Mouse (Mus musculus): ENCODE data around the gene Adipor1. TPM values are rescaled to one million over a fixed set of nuclear protein-coding genes. Genes with fewer than 3 reads are reported as not detected.
"Not testable (repeated sequence)": the region's sequence is repeated elsewhere in the genome, so short reads cannot be mapped to it uniquely, and the experiment has no call there.

Gene Adipor1
- polyA plus RNA-seq, 1 experiment from 2014 or later = 87.4 TPM

- Histone ChIP-seq H3K4me2 (ENCODE audit: low read depth, low read length) (no peak overlapping the region), H3K27ac (ENCODE audit: low read depth, low read length) (no peak overlapping the region), H3K36me3 (ENCODE audit: control insufficient read depth, insufficient read depth, low read length) (no peaks in the 10 kb centered on the region), H3K9ac (replicated peaks; ENCODE audit: low read depth, low read length) (no peak overlapping the region), H3K4me1 (ENCODE audit: control insufficient read depth, insufficient read depth, low read length) (no peaks in the 10 kb centered on the region), H3K4me3 (ENCODE audit: low read depth, low read length) (no peak overlapping the region), H3K27me3 (ENCODE audit: control insufficient read depth, insufficient read depth, low read length) (no peaks in the 10 kb centered on the region), H3K9me3 (ENCODE audit: control insufficient read depth, low read length) (no peaks in the 10 kb centered on the region)
- no peak for ATAC-seq (ENCODE audit: low read depth)
- WGBS = 96% methylated on average over 6 of the region's 6 CpGs
Measured at GRCm38 (mm10) chr1:134440437-134440836, 25.3 kb downstream of the Adipor1 start.

GRCm38 (mm10) chr1:134441737-134442136 lies 26.6 kb downstream of the Adipor1 start:
- WGBS = 92% methylated on average over 6 of the region's 10 CpGs
- H3K4me2 ChIP-seq (ENCODE audit: low read depth, low read length); H3K4me1 ChIP-seq (ENCODE audit: control insufficient read depth, insufficient read depth, low read length); H3K36me3 ChIP-seq (ENCODE audit: control insufficient read depth, insufficient read depth, low read length); H3K27ac ChIP-seq (ENCODE audit: low read depth, low read length); H3K27me3 ChIP-seq (ENCODE audit: control insufficient read depth, insufficient read depth, low read length); H3K9ac ChIP-seq (replicated peaks; ENCODE audit: low read depth, low read length); H3K4me3 ChIP-seq (ENCODE audit: low read depth, low read length); ATAC-seq (ENCODE audit: low read depth); H3K9me3 ChIP-seq (ENCODE audit: control insufficient read depth, low read length): not testable (repeated sequence)

GRCm38 (mm10) chr1:134442394-134442793 lies 27.2 kb downstream of the Adipor1 start:
- H3K4me3 ChIP-seq (ENCODE audit: low read depth, low read length) = no peak overlapping the region
- 96% methylated on average over 3 of the region's 3 CpGs for WGBS
- ATAC-seq (ENCODE audit: low read depth) = no peak

GRCm38 (mm10) chr1:134443288-134443687 lies 28.1 kb downstream of the Adipor1 start:
- H3K4me2 ChIP-seq (ENCODE audit: low read depth, low read length); H3K27ac ChIP-seq (ENCODE audit: low read depth, low read length); H3K27me3 ChIP-seq (ENCODE audit: control insufficient read depth, insufficient read depth, low read length); H3K9ac ChIP-seq (replicated peaks; ENCODE audit: low read depth, low read length); H3K36me3 ChIP-seq (ENCODE audit: control insufficient read depth, insufficient read depth, low read length); H3K4me1 ChIP-seq (ENCODE audit: control insufficient read depth, insufficient read depth, low read length); ATAC-seq (ENCODE audit: low read depth); H3K4me3 ChIP-seq (ENCODE audit: low read depth, low read length); H3K9me3 ChIP-seq (ENCODE audit: control insufficient read depth, low read length): not testable (repeated sequence)
- WGBS = 81% methylated on average over 1 of the region's 1 CpGs

More at GRCm38 (mm10) chr1:134442394-134442793, 27.2 kb downstream of the Adipor1 start:
- no peaks in the 10 kb centered on the region for H3K4me1 ChIP-seq (ENCODE audit: control insufficient read depth, insufficient read depth, low read length)
- no peak overlapping the region for H3K9ac ChIP-seq (replicated peaks; ENCODE audit: low read depth, low read length)
- H3K27ac ChIP-seq (ENCODE audit: low read depth, low read length) = no peak overlapping the region
- H3K4me2 ChIP-seq (ENCODE audit: low read depth, low read length) = no peak overlapping the region
- no peaks in the 10 kb centered on the region for H3K36me3 ChIP-seq (ENCODE audit: control insufficient read depth, insufficient read depth, low read length)
- H3K9me3 ChIP-seq (ENCODE audit: control insufficient read depth, low read length) = no peaks in the 10 kb centered on the region
- no peaks in the 10 kb centered on the region for H3K27me3 ChIP-seq (ENCODE audit: control insufficient read depth, insufficient read depth, low read length)

- no peaks in the 10 kb centered on the region for H3K27me3 ChIP-seq (ENCODE audit: control insufficient read depth, insufficient read depth, low read length)
- WGBS = 96% methylated on average over 2 of the region's 2 CpGs
- H3K4me3 ChIP-seq (ENCODE audit: low read depth, low read length) = no peak overlapping the region
- H3K27ac ChIP-seq (ENCODE audit: low read depth, low read length) = no peak overlapping the region
- H3K9ac ChIP-seq (replicated peaks; ENCODE audit: low read depth, low read length) = no peak overlapping the region
- H3K9me3 ChIP-seq (ENCODE audit: control insufficient read depth, low read length) = no peaks in the 10 kb centered on the region
- H3K4me2 ChIP-seq (ENCODE audit: low read depth, low read length) = no peak overlapping the region
- no peaks in the 10 kb centered on the region for H3K36me3 ChIP-seq (ENCODE audit: control insufficient read depth, insufficient read depth, low read length)
- ATAC-seq (ENCODE audit: low read depth) = no peak
- H3K4me1 ChIP-seq (ENCODE audit: control insufficient read depth, insufficient read depth, low read length) = no peaks in the 10 kb centered on the region
Measured at GRCm38 (mm10) chr1:134445418-134445817, 30.2 kb downstream of the Adipor1 start.

GRCm38 (mm10) chr1:134448537-134448936 lies 33.4 kb downstream of the Adipor1 start:
- H3K36me3 ChIP-seq (ENCODE audit: control insufficient read depth, insufficient read depth, low read length); H3K27ac ChIP-seq (ENCODE audit: low read depth, low read length); H3K4me3 ChIP-seq (ENCODE audit: low read depth, low read length); H3K9ac ChIP-seq (replicated peaks; ENCODE audit: low read depth, low read length); H3K4me1 ChIP-seq (ENCODE audit: control insufficient read depth, insufficient read depth, low read length); H3K9me3 ChIP-seq (ENCODE audit: control insufficient read depth, low read length); ATAC-seq (ENCODE audit: low read depth); H3K4me2 ChIP-seq (ENCODE audit: low read depth, low read length); H3K27me3 ChIP-seq (ENCODE audit: control insufficient read depth, insufficient read depth, low read length): not testable (repeated sequence)
- WGBS = 75% methylated on average over 3 of the region's 3 CpGs

- no peaks in the 10 kb centered on the region for H3K4me1 ChIP-seq (ENCODE audit: control insufficient read depth, insufficient read depth, low read length)
- ATAC-seq (ENCODE audit: low read depth) = no peak
- 88% methylated on average over 4 of the region's 4 CpGs for WGBS
Measured at GRCm38 (mm10) chr1:134450201-134450600, 35.0 kb downstream of the Adipor1 start.

GRCm38 (mm10) chr1:134450986-134451385 lies 35.8 kb downstream of the Adipor1 start:
- Histone ChIP-seq H3K27me3 (ENCODE audit: control insufficient read depth, insufficient read depth, low read length) (no peaks in the 10 kb centered on the region), H3K4me2 (ENCODE audit: low read depth, low read length) (no peak overlapping the region), H3K9me3 (ENCODE audit: control insufficient read depth, low read length) (no peaks in the 10 kb centered on the region), H3K9ac (replicated peaks; ENCODE audit: low read depth, low read length) (no peak overlapping the region), H3K36me3 (ENCODE audit: control insufficient read depth, insufficient read depth, low read length) (no peaks in the 10 kb centered on the region), H3K4me3 (ENCODE audit: low read depth, low read length) (no peak overlapping the region), H3K4me1 (ENCODE audit: control insufficient read depth, insufficient read depth, low read length) (peaks cover 1% of the 10 kb centered on the region), H3K27ac (ENCODE audit: low read depth, low read length) (no peak overlapping the region)
- WGBS = 47% methylated on average over 3 of the region's 3 CpGs
- no peak for ATAC-seq (ENCODE audit: low read depth)

More at GRCm38 (mm10) chr1:134450201-134450600, 35.0 kb downstream of the Adipor1 start:
- H3K4me2 ChIP-seq (ENCODE audit: low read depth, low read length) = no peak overlapping the region
- no peak overlapping the region for H3K9ac ChIP-seq (replicated peaks; ENCODE audit: low read depth, low read length)
- no peak overlapping the region for H3K27ac ChIP-seq (ENCODE audit: low read depth, low read length)
- H3K27me3 ChIP-seq (ENCODE audit: control insufficient read depth, insufficient read depth, low read length) = no peaks in the 10 kb centered on the region
- no peak overlapping the region for H3K4me3 ChIP-seq (ENCODE audit: low read depth, low read length)
- H3K36me3 ChIP-seq (ENCODE audit: control insufficient read depth, insufficient read depth, low read length) = no peaks in the 10 kb centered on the region
- no peaks in the 10 kb centered on the region for H3K9me3 ChIP-seq (ENCODE audit: control insufficient read depth, low read length)

GRCm38 (mm10) chr1:134454904-134455824 lies 40.0 kb downstream of the Adipor1 start, which contains the start of gene Klhl12:
Gene Klhl12, plus strand, starts transcription at chr1:134455531.
- H3K27ac ChIP-seq (ENCODE audit: low read depth, low read length) = peak within 1 kb of the TSS; percentile 66
- no peaks in the 10 kb centered on the region for H3K27me3 ChIP-seq (ENCODE audit: control insufficient read depth, insufficient read depth, low read length)
- H3K4me1 ChIP-seq (ENCODE audit: control insufficient read depth, insufficient read depth, low read length) = peaks cover 5% of the 10 kb centered on the region
- H3K4me2 ChIP-seq (ENCODE audit: low read depth, low read length) = peak within 1 kb of the TSS; percentile 52
- peak within 1 kb of the TSS; percentile 89 for H3K9ac ChIP-seq (replicated peaks; ENCODE audit: low read depth, low read length)
- ATAC-seq (ENCODE audit: low read depth) = peak; percentile 95
- H3K9me3 ChIP-seq (ENCODE audit: control insufficient read depth, low read length) = no peaks in the 10 kb centered on the region
- 1% methylated on average over 57 of the region's 61 CpGs for WGBS
- peak within 1 kb of the TSS; percentile 95 for H3K4me3 ChIP-seq (ENCODE audit: low read depth, low read length)
- H3K36me3 ChIP-seq (ENCODE audit: control insufficient read depth, insufficient read depth, low read length) = 0 out of 2 replicates have a peak, but pooled peaks cover under 1% of the 10 kb centered on the region
